In genomic region chr5:23676156-23677071, GRCm38 (mm10) we compare ENCODE assay signal across 8 mouse cellular contexts. TPM values are rescaled to one million over a fixed set of nuclear protein-coding genes. Genes with fewer than 3 reads are reported as not detected.
A peak's percentile ranks its signal among the peaks of the same experiment; 100 is the strongest.
DNase-seq lines count a peak whose midpoint lies in the region; ATAC-seq lines count a peak whose summit lies in the region.

No protein-coding gene starts in this region.

- peak overlapping the region; percentile 29; the same call in 1 of the 2 replicates for H3K27ac ChIP-seq in heart, embryonic 12.5 days (ENCODE audit: poor library complexity, severe bottlenecking)
- 0 out of 2 replicates have a peak overlapping the region, but pooled peaks have one; percentile 18 for H3K27ac ChIP-seq in lung, embryonic 15.5 days

- peak; percentile 47 for ATAC-seq in heart, embryonic 12.5 days (ENCODE audit: insufficient number of reproducible peaks, low FRiP score)
- ATAC-seq in lung, embryonic 15.5 days (ENCODE audit: borderline replicate concordance, extremely low read depth, low FRiP score, low TSS enrichment): peak; percentile 36; the same call in 1 of the 2 replicates
- no peak for ATAC-seq in monocyte, adult 5-6 weeks (replicated peaks; ENCODE audit: insufficient number of reproducible peaks, low FRiP score, low TSS enrichment, poor library complexity, severe bottlenecking)

- H3K9me3 ChIP-seq in heart, embryonic 12.5 days (replicated peaks): no peaks in the 10 kb centered on the region
- no peaks in the 10 kb centered on the region for H3K9me3 ChIP-seq in lung, embryonic 15.5 days

- H3K27me3 ChIP-seq in heart, embryonic 12.5 days (replicated peaks): no peaks in the 10 kb centered on the region
- no peaks in the 10 kb centered on the region for H3K27me3 ChIP-seq in lung, embryonic 15.5 days

- peak overlapping the region; percentile 92 for H3K4me3 ChIP-seq in heart, embryonic 12.5 days
- peak overlapping the region; percentile 96 for H3K4me3 ChIP-seq in lung, embryonic 15.5 days

- H3K4me1 ChIP-seq in heart, embryonic 12.5 days (replicated peaks): peaks cover 7% of the 10 kb centered on the region; the same call in 1 of the 2 replicates
- peaks cover 14% of the 10 kb centered on the region for H3K4me1 ChIP-seq in lung, embryonic 15.5 days

- DNase-seq in 3134 (ENCODE audit: extremely low read depth, insufficient read length, low spot score): peak; percentile 73
- peak; percentile 20 for DNase-seq in CD4-positive helper T cell, adult 2 months (ENCODE audit: low read depth, low spot score)
- peak; percentile 64 for DNase-seq in cerebellum, adult 9-11 months
- peak; percentile 9 to 41 for DNase-seq in kidney, postnatal 36 days
- peak; percentile 43 to 52 for DNase-seq in right cerebral cortex, adult 2 months (ENCODE audit: low spot score in 2 of 2)

- 15% methylated on average over 21 of the region's 41 CpGs for WGBS in heart, embryonic 12.5 days
- 9% methylated on average over 41 of the region's 41 CpGs for WGBS in lung, embryonic 15.5 days

- H3K9ac ChIP-seq in heart, embryonic 12.5 days: peak overlapping the region; percentile 83
- peak overlapping the region; percentile 74 for H3K9ac ChIP-seq in lung, embryonic 15.5 days

- no peaks in the 10 kb centered on the region for H3K36me3 ChIP-seq in heart, embryonic 12.5 days
- no peaks in the 10 kb centered on the region for H3K36me3 ChIP-seq in lung, embryonic 15.5 days

- peak overlapping the region; percentile 94 for H3K4me2 ChIP-seq in heart, embryonic 12.5 days
- H3K4me2 ChIP-seq in lung, embryonic 15.5 days: peak overlapping the region; percentile 98

RNA-seq across cellular contexts. Expression of gene Srpk2, which starts 8.0 kb away (rescaled TPM):
- polyA plus RNA-seq in heart, embryonic 12.5 days (2016; fragmentation: Nextera tagmentation; extraction: Ambion mirVana): 48.0 and 50.1 TPM in 2 replicates
- polyA plus RNA-seq in lung, embryonic 15.5 days (2015; fragmentation: Nextera tagmentation; extraction: Ambion mirVana): 37.0 and 39.8 TPM in 2 replicates
- total RNA-seq in monocyte, adult 5-6 weeks (2017): 26.5 to 58.8 TPM (median 33.6 TPM) in 3 replicates

Comparison
In these comparisons a context has a peak if more than half of its experiments do, and no peak if none do; other contexts are left out.
1. DNase-seq: peak in every context shown above with its lines; median percentile 73 in 3134; 64 in cerebellum, adult 9-11 months; 48 in right cerebral cortex, adult 2 months; 25 in kidney, postnatal 36 days; 20 in CD4-positive helper T cell, adult 2 months.